Mouse (Mus musculus) monocyte, adult 5-6 weeks (primary cell): ENCODE measurements around the gene Gla. TPM values are rescaled to one million over a fixed set of nuclear protein-coding genes. Genes with fewer than 3 reads are reported as not detected.

Source experiments
- ATAC-seq: fragments of 153-309, 156-312 bp; replicated peaks from 2 replicates; pipeline ENCODE4 v1.8.0; 2017; ENCODE audit warnings: mild to moderate bottlenecking; ENCODE audit not compliant: low TSS enrichment, insufficient number of reproducible peaks, severe bottlenecking, poor library complexity, low FRiP score
- total RNA-seq: library from RNA; stranded (forward); fragments of 200-1000, 200-491, 200-594 nt; gene quantifications from 3 replicates; pipeline ENCODE4 v1.2.3, GENCODE M21; 2017

The Gla gene
- total RNA-seq, 1 experiment from 2014 or later = 14.2 TPM

DNA sequence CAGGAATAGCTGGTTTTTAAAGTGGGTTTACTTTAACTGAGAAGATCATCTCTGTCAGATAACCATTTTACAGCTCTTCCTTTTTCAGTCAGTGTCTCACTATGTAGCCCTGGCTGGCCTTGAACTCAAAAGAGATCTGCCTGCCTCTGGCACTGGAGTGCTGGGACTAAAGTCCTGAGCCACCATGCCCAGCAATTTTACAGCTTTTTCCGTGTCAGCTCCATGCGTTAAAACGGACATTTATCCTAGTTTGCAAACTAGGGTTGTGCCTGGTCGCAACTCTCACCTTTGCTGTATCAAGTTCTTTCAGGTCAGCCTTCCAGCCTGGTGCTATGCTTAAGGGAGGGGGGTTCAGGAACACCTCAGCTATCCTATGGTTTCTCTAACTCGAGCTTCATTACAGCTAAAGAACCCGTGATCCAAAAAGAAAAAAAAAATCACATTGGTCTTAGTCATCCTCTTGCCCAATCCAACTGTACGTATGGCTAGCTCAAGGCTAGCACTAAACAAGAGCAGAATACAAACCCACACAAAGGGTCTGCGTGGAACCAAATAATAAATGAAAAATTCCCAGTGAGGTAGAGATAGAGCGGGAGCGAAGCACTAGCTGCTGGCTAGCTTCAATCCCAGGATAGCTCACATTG, 881 bp downstream of the Gla start:
- ATAC-seq = no peak

DNA sequence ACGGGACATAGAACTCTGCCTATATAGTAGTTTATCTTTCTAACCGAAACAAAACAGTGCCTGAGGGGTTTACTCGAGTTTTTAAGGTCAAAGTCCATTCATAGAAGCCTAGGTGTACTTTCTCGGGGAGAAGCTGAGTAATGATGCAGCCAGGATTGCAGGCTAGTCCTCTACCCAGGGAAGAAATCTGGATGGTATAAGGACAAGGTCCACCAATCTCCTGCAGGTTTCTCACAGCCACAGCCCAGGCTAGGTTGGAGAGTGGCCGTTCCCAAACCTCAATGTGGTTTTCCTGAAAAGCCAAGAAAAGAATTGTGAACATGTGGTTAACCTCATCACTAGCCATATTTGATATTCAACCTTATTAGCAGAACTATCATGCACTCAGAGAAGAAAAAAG, 11.1 kb downstream of the Gla start:
- no peak for ATAC-seq

DNA sequence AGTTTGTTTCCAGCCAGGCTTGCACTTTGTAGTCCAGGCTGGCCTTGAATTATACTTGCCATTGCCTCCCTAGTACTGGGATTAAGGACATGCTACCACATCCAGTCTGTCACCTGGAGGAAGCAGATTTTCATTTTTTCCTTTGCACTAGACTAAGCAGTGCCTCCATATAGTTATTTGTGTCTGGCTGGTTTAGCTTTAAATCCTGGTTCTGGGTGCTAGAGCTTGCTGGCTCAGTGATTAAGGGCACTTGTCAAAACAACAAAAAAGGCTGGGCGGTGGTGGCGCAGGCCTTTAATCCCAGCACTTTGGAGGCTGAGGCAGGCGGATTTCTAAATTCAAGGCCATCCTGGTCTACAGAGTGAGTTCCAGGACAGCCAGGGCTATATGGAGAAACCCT, 11.9 kb downstream of the Gla start:
- ATAC-seq = no peak

DNA sequence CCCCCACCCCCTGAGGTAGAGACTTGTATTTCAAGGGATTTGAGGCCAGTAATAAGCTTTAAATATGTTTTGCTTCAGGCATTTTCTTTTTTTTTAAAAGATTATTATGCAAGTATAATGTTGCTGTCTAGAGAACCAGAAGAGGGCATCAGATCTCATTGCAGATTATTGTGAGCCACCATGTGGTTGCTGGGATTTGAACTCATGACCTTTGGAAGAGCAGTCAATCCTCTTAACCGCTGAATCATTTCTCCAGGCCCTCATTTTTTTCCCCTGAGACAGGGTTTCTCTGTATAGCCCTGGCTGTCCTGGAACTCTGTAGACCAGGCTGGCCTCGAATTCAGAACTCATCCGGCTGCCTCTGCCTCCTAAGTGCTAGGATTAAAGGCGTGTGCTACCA, 12.7 kb downstream of the Gla start:
- no peak for ATAC-seq

DNA sequence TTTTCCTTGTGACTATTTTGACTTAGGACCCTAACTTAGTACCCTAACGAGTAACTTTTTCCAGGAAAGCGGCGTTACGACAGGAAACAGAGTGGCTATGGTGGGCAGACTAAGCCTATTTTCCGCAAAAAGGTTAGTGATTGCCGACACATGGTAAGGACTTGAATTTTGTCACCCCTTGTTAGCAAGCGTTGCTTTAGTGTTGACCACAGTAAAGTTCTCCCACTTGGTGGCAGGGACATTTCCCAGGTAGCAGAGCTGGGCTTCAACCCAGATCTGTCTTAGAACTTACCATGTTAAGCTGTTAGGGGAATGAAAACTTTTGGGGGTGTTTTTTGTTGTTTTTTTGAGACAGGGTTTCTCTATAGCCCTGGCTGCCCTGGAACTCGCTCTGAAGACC, 14.5 kb downstream of the Gla start:
- no peak for ATAC-seq

DNA sequence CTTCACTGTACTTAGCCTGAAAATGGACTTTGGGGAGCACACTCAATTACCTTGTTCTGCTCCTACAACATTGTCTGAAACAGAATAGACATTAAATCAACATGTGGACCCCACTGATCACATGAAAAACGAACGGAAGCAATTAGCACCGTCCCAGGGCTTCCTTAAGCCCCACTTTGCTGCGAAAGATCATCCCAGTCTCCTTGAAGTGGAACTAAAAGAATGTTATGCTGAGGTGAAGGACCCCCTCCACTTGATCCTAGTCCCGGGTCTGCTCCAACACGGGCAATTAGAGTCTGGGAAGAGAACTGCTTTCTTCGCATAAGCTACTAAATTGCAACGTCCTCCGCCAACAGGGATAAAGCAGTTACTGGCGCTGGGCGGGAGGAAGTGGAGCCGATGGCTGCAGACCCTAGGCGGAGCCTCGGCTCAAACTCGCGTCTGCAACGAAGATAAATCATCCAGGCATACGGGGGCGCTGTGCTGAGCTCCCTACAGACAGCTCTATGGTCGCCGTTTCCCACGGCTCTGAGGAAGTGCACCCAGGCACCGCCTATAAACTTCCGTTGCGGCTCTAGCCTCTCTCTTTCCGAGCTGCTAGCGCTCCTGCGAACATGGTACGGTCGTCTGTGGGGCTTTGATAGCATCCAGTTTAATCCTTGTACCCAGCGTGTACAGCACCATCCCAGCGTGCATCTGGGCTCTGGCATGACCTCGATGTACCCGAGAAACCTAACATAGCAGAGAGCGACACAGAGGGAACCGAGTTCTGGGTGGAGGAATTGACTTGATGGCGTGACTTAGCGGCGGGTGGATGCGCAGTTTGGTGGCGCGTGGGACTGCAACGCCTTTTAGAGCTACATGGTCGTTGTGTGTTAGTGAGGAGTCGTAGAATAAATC, 15.6 kb downstream of the Gla start, which contains the start of gene Rpl36a:
Rpl36a (plus strand) TSS at position 552 of the 900 bp plus-strand sequence.
- ATAC-seq = peak; percentile 93

DNA sequence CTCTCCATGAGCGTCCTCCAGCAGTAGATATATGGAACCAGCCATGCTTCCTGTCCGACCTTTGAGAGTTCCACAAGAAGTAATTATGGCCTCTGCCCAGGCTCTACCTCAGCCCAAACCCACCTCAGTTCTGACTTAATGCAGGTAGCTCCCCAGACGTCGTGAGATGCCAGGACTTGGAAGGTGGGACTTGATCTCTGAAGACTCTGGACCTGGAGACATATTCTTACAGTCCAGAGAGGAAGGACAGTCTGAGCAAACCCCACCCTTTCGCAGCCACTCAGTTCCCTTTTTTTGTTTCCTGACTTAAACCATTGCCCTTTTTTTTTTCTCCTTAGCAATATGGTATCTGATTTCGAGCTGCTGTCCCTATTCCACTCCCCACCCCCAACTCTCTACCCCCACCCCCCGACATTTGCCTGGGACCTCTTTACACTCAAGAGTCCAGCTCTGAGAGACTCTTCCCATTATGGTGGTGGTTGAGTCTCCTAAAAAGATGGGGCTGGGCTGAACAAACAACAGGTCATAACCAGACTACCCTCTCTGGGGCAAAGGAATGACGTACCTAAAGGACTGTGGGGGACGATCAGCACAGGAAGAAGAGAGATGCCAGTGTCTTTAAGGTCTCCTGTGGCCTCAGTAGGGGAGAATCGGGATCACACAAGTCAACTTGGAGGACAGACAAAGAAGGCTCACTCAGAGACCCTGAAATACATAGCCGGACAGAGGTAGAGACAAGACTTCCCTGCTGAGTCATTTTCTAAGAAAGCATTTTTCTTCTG, 17.8 kb downstream of the Gla start, which contains the start of gene Btk:
Btk (minus strand) TSS at position 683 of the 782 bp plus-strand sequence.
- peak; percentile 30 for ATAC-seq

DNA sequence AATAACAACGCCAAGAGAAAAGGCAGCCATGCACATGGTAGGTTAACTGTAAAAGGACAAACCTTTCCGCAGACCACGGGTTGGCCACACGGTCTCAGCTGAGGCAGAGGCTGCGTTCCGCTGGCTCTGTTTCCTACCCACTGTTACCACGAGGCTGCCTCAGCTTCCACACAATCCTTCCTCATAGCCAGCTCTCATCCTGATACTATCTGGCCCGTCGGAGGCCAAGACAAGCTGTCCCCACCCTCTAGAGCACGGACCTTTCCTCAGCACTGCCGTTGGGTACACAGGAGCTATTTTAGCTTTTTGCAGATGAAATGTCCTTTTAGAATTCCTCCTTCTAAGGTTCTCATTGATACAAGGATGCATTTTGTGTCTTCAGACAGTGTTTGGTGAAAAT, 18.7 kb downstream of the Gla start:
- ATAC-seq = no peak

DNA sequence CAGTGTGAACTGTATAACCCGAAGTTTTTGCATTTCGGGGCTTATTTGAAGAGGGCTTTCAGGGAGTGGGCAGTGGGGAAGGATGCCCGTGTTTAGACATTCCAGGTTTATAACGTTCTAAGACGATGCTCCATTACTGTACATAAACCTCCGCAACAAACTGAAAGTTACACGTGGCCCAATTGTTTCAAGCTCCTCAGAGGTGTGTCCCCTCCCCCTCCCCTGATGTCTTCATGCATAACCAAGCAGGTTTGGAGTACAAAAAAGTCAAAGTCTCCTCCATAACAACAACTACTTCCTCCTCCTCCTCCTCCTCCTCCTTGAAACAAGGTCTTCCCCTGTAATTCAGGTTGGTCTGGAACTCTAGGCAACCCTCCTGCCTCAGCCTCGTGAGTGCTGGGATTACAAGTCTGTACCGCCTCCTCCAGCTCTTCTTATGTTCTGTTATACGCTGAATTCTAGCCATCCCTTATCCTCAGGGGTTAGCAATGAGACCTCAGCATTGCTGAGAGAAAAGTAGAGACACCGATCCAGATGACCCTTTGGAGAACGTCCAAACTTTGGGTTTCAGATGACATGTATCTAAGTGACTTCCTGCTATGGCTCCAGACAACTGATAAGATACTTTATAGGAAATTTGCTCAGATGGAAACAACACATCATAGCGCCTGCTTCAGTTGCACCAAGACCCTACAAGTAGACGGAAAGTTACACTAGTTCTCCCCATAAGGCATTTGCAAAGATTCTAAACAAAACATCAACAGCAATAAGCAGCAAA, 20.2 kb downstream of the Gla start:
- no peak for ATAC-seq

DNA sequence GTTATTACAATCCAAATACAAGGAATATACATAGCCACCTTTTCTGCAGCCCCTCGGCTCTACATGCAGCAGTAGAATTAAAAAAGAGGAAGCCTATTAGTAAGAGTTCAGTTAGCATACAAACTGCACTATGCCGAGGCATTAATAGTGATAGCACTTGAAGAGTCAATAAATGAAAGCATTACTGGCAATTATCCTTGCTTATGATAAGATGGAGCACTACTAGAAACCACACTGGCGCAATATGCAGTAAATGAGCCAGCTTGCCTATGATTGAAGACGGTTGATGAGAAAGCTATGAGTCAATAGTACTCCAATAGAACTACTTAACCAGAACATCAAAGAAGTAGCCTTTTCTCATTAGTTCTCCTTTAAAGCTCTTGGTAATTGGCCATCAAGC, 23.0 kb downstream of the Gla start:
- ATAC-seq = no peak

DNA sequence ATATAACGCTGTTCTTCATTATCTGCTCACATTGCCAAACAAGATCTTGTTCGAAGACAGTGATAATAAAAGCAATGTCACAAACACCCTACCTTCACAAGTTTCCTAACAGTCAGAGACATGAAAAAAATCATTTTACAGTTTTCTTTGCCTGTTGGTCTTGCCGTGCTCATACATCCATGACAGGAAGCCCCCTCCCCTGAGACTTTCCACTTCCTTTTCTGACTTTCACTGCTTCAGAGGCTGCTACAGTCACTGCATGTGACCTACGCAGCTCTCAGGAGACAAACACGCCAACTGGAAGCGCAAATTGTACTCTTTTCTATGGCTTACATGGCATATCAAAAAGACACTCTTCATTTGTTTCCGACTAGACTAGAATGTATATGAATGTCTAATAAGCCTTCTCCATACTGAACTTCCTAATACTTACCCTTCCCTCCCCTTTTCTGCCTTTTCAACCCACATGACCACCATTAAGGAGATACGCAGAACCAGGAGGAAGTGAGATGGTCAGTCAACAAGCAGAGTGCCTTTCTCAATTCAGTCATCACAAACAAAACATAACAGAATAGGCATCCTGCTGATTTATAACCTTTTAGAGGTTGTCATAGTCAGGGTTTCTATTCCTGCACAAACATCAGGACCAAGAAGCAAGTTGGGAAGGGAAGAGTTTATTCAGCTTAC, 34.2 kb downstream of the Gla start:
- no peak for ATAC-seq

DNA sequence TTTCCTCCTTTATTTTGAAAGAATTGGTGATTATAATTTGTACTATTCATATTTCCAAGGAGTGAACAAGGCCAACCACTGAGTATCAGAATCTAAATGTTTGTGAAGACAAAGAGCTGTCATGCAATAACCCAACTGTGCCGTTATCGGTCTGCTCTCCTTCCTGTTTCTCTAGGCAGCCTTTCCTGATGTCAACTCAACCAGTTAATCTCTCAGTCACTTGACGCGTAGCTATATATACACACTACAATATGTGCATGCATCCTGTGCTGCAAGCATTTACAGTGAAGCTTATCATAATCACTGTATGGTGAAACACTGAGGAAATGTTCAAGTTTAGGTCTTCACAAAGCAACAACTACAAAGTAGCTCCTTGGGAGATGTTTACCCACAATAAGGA, 36.6 kb downstream of the Gla start:
- ATAC-seq = no peak

DNA sequence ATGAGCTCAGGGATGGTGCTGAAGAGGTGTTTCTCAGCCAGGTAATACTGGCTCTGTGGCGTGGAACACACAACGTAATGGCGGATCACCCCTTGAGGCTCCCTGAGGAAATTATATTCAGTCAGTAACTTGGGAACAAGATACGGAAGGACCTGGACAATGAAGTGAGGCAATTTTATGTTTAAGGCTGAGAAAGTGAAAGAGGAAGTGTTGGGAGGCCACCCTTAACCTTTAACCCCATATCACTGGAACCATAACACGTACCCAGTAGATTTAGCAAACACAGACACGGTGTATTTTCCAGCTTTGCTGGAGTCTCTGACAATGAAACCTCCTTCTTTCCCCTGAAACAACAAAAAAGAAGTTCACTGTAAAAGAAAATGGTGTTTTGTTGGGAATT, 46.5 kb downstream of the Gla start:
- ATAC-seq = peak; percentile 61; the same call in 1 of the 2 replicates

DNA sequence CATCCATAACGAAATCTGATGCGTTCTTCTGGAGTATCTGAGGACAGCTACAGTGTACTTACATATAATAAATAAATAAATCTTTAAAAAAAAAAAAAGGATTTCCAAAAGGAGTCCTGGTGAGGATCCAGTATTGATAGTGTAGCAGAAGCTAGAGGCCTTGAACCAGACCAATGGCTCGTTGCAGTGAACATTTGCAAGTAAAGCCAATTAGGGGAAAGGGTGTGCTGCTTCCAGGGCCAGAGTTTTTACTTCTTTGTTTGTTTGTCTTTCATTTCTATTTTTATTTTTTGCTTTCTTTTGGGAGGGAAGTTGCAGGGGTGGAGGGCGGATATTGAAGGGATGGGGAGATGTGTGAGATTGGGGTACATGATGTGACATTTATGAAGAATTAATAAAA, 47.6 kb downstream of the Gla start:
- no peak for ATAC-seq

DNA sequence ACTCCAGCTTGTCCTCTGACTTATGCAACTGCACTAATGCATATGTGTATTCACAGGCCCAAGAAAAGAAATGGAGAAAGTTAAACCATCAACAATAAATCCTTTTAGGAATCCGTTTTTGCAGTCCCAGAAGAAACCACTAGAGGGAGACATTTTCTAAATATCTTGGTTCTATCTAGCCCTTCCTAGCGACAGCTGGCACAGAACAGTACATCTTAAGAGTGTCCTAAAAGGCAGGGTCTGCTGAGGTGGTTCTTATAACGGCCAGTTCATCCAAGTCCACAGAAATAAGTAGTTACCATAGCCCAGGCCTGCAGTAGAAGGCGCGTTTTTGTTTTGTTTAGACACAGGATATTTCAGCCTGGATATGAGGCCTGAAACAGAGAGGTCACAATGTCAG, 50.0 kb downstream of the Gla start:
- ATAC-seq = no peak

DNA sequence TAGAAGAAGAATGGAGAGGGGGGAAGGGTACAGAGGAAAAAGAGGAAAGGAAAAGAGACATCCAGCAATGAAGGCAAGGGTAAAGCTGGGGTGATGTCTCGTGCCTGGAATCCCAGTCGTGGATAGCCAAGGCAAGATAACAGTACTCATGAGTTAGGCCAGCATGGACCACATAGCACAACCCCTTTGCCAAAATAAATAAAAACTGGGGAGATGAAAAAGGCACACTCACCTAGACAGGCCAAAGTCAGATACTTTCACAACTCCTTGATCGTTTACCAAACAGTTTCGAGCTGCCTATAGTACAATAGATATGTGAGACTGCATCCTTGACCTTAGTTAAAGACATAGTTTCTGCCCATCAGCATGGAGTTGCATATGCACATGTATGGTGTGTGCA, 53.6 kb downstream of the Gla start:
- ATAC-seq = no peak

DNA sequence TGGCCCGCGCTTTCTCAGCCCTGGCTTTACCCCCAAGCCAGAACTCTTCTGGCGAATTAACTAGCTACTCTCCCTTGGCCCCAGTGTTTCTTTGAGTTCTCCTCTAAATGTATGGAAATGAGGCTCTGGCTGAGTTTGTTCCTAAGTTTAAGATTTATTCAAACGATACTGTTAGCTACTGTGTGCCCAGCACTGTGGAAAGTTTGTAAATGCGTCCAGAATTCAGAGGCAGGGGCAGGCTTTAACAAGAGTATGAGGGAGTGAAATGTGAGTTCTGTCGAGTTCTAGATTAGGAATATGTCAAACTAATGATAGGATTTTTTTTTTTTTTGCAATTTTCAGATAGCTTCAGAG, 59.0 kb downstream of the Gla start:
- no peak for ATAC-seq
